Mouse (Mus musculus) layer of hippocampus, adult 9-10 months (tissue): ENCODE data around the gene Pzp.
A peak's percentile ranks its signal among the peaks of the same experiment; 100 is the strongest.

Experiments
- DNase-seq: peaks from one replicate; pipeline ENCODE4 v3.0.0; 2022; ENCODE audit warnings: low spot score

Pzp gene

GRCm38 (mm10) chr6:128526601-128527000 is at the start of gene Pzp:
Gene Pzp, minus strand, starts transcription at chr6:128526720.
- no peak for DNase-seq

GRCm38 (mm10) chr6:128566589-128566988 is 40.1 kb upstream of the Pzp start:
- no peak for DNase-seq

- no peak for DNase-seq
Observed at GRCm38 (mm10) chr6:128554049-128554448, 27.5 kb upstream of the Pzp start.

GRCm38 (mm10) chr6:128549463-128550452 is 23.2 kb upstream of the Pzp start:
- no peak for DNase-seq

- DNase-seq = no peak
Observed at GRCm38 (mm10) chr6:128548532-128548931, 22.0 kb upstream of the Pzp start.

- DNase-seq = no peak
Observed at GRCm38 (mm10) chr6:128545402-128545801, 18.9 kb upstream of the Pzp start.

GRCm38 (mm10) chr6:128543226-128543625 is 16.7 kb upstream of the Pzp start:
- no peak for DNase-seq

- DNase-seq = no peak
Observed at GRCm38 (mm10) chr6:128535250-128535649, 8.7 kb upstream of the Pzp start.

GRCm38 (mm10) chr6:128533296-128533695 is 6.8 kb upstream of the Pzp start:
- DNase-seq = no peak

- DNase-seq = no peak
Observed at GRCm38 (mm10) chr6:128532701-128533100, 6.2 kb upstream of the Pzp start.

GRCm38 (mm10) chr6:128528491-128528890 is 2.0 kb upstream of the Pzp start:
- no peak for DNase-seq

GRCm38 (mm10) chr6:128527110-128527509 is 590 bp upstream of the Pzp start:
- no peak for DNase-seq

- no peak for DNase-seq
Observed at GRCm38 (mm10) chr6:128525801-128526200, 719 bp downstream of the Pzp start.

GRCm38 (mm10) chr6:128523360-128523759 is 3.2 kb downstream of the Pzp start:
- DNase-seq = no peak

GRCm38 (mm10) chr6:128519159-128519558 is 7.4 kb downstream of the Pzp start:
- DNase-seq = no peak

GRCm38 (mm10) chr6:128505676-128506236 is 20.8 kb downstream of the Pzp start:
- DNase-seq = peak; percentile 22

- no peak for DNase-seq
Observed at GRCm38 (mm10) chr6:128504743-128505142, 21.8 kb downstream of the Pzp start.

GRCm38 (mm10) chr6:128495346-128495745 is 31.2 kb downstream of the Pzp start:
- DNase-seq = no peak

GRCm38 (mm10) chr6:128494646-128495331 is 31.7 kb downstream of the Pzp start:
- DNase-seq = no peak

- DNase-seq = no peak
Observed at GRCm38 (mm10) chr6:128491916-128492315, 34.6 kb downstream of the Pzp start.

- DNase-seq = no peak
Observed at GRCm38 (mm10) chr6:128490141-128490540, 36.4 kb downstream of the Pzp start.

GRCm38 (mm10) chr6:128487736-128488135 is 38.8 kb downstream of the Pzp start:
- DNase-seq = no peak
